Comparison of ENCODE assay signal across 23 mouse cellular contexts in the genomic region with DNA sequence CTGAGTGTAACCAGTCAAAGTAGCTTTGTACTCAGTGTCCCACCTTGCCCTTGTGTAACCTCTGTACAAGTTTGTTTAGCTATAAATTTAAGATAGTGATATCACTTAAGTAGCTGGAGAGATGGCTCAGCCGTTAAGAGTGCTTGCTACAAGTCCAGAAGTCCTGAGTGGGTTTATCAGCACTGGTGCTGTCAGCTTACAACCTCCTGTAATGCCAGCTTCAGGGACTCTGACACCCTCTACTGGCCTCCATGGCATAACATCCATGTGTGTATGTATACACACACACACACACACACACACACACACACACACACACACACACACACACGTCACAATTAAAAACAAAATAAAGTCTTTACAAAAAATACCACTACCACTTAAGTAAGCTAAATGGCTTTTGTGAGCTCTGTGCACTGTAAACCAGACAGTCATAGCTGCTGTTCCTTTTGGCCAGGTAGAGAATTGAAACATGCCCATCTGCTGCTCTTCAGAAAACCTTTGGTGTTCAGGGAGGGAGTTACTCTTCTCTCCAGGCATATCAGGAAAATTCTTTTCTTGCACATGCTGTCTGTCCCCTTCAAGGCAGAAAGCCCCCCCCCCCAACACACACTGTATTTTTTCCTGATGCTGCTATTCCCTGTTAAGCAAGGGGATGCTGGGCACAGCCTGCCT. TPM values are rescaled to one million over a fixed set of nuclear protein-coding genes. Genes with fewer than 3 reads are reported as not detected.
DNase-seq lines count a peak whose midpoint lies in the region; ATAC-seq and TF ChIP-seq lines count a peak whose summit lies in the region.
"Had no signal": no experiment of that assay in that cellular context is flagged by ENCODE, and none has a peak within 500 bp of the region (broad histone marks: within the 10 kb centered on the region; RNA-seq: fewer than 3 reads in every experiment).

No protein-coding gene starts in this region.

- no peak overlapping the region for H3K4me3 ChIP-seq in cerebellum, adult 2 months (replicated peaks; ENCODE audit: insufficient read depth, low read depth, low read length)
- H3K4me3 ChIP-seq in intestine, postnatal 0 days (ENCODE audit: low read depth, low read length), result no peak overlapping the region
- no peak overlapping the region for H3K4me3 ChIP-seq in intestine, embryonic 15.5 days (replicated peaks)
- H3K4me3 ChIP-seq in hindbrain, embryonic 15.5 days, result no peak overlapping the region
- H3K4me3 ChIP-seq in midbrain, embryonic 15.5 days, result no peak overlapping the region
- H3K4me3 ChIP-seq: embryonic facial prominence, embryonic 15.5 days; heart, embryonic 12.5 days; limb, embryonic 13.5 days; neural tube, embryonic 12.5 days had no signal

- no peaks in the 10 kb centered on the region for H3K27me3 ChIP-seq in cerebellum, adult 2 months (ENCODE audit: control insufficient read depth, insufficient read depth, low read length)
- H3K27me3 ChIP-seq in intestine, postnatal 0 days (replicated peaks; ENCODE audit: control insufficient read depth, insufficient read depth, low read length), result no peaks in the 10 kb centered on the region
- no peaks in the 10 kb centered on the region for H3K27me3 ChIP-seq in intestine, embryonic 15.5 days (replicated peaks)
- H3K27me3 ChIP-seq in hindbrain, embryonic 15.5 days, result no peaks in the 10 kb centered on the region
- H3K27me3 ChIP-seq in midbrain, embryonic 15.5 days (replicated peaks), result no peaks in the 10 kb centered on the region
- H3K27me3 ChIP-seq: embryonic facial prominence, embryonic 15.5 days; heart, embryonic 12.5 days; limb, embryonic 13.5 days; neural tube, embryonic 12.5 days had no signal

- H3K4me2 ChIP-seq in intestine, postnatal 0 days (replicated peaks; ENCODE audit: low read depth), result no peak overlapping the region
- no peak overlapping the region for H3K4me2 ChIP-seq in intestine, embryonic 15.5 days (replicated peaks)
- no peak overlapping the region for H3K4me2 ChIP-seq in hindbrain, embryonic 15.5 days
- no peak overlapping the region for H3K4me2 ChIP-seq in midbrain, embryonic 15.5 days
- H3K4me2 ChIP-seq: embryonic facial prominence, embryonic 15.5 days; heart, embryonic 12.5 days; limb, embryonic 13.5 days; neural tube, embryonic 12.5 days had no signal

- peaks cover 46% of the 10 kb centered on the region for H3K4me1 ChIP-seq in cerebellum, adult 2 months (ENCODE audit: control insufficient read depth, insufficient read depth, low read length)
- no peaks in the 10 kb centered on the region for H3K4me1 ChIP-seq in intestine, postnatal 0 days (replicated peaks; ENCODE audit: control insufficient read depth, insufficient read depth, low read length)
- no peaks in the 10 kb centered on the region for H3K4me1 ChIP-seq in intestine, embryonic 15.5 days (replicated peaks)
- peaks cover 6% of the 10 kb centered on the region; the same call in 1 of the 2 replicates for H3K4me1 ChIP-seq in hindbrain, embryonic 15.5 days (replicated peaks)
- peaks cover 8% of the 10 kb centered on the region; the same call in 1 of the 2 replicates for H3K4me1 ChIP-seq in midbrain, embryonic 15.5 days
- H3K4me1 ChIP-seq: embryonic facial prominence, embryonic 15.5 days; heart, embryonic 12.5 days; neural tube, embryonic 12.5 days had no signal

- WGBS in cerebellum, adult 2 months, result 94% methylated on average over 2 of the region's 2 CpGs
- 53% methylated on average over 2 of the region's 2 CpGs for WGBS in intestine, postnatal 0 days
- 56% methylated on average over 2 of the region's 2 CpGs for WGBS in intestine, embryonic 15.5 days
- WGBS in hindbrain, embryonic 15.5 days, result 97% methylated on average over 2 of the region's 2 CpGs
- 87% methylated on average over 2 of the region's 2 CpGs for WGBS in midbrain, embryonic 15.5 days

- H3K9me3 ChIP-seq in intestine, postnatal 0 days (ENCODE audit: control insufficient read depth), result no peaks in the 10 kb centered on the region
- no peaks in the 10 kb centered on the region for H3K9me3 ChIP-seq in intestine, embryonic 15.5 days
- H3K9me3 ChIP-seq in hindbrain, embryonic 15.5 days, result no peaks in the 10 kb centered on the region
- H3K9me3 ChIP-seq in midbrain, embryonic 15.5 days, result no peaks in the 10 kb centered on the region
- H3K9me3 ChIP-seq: embryonic facial prominence, embryonic 15.5 days; G1E; limb, embryonic 13.5 days; neural tube, embryonic 12.5 days had no signal

- no peak overlapping the region for H3K9ac ChIP-seq in intestine, postnatal 0 days (ENCODE audit: low read depth, low read length)
- H3K9ac ChIP-seq in intestine, embryonic 15.5 days, result no peak overlapping the region
- H3K9ac ChIP-seq in hindbrain, embryonic 15.5 days, result no peak overlapping the region
- H3K9ac ChIP-seq in midbrain, embryonic 15.5 days, result no peak overlapping the region
- H3K9ac ChIP-seq: embryonic facial prominence, embryonic 15.5 days; heart, embryonic 12.5 days; limb, embryonic 13.5 days; liver, embryonic 14.5 days; neural tube, embryonic 12.5 days had no signal

- H3K36me3 ChIP-seq in intestine, postnatal 0 days (ENCODE audit: control insufficient read depth, insufficient read depth), result no peaks in the 10 kb centered on the region
- no peaks in the 10 kb centered on the region for H3K36me3 ChIP-seq in intestine, embryonic 15.5 days
- no peaks in the 10 kb centered on the region for H3K36me3 ChIP-seq in hindbrain, embryonic 15.5 days
- H3K36me3 ChIP-seq in midbrain, embryonic 15.5 days (replicated peaks), result no peaks in the 10 kb centered on the region
- H3K36me3 ChIP-seq: embryonic facial prominence, embryonic 15.5 days; G1E; heart, embryonic 12.5 days; limb, embryonic 13.5 days; neural tube, embryonic 12.5 days had no signal

- peak overlapping the region; percentile 52 for H3K27ac ChIP-seq in cerebellum, adult 2 months (ENCODE audit: insufficient read depth, low read length)
- no peak overlapping the region for H3K27ac ChIP-seq in intestine, postnatal 0 days (ENCODE audit: low read depth, low read length)
- H3K27ac ChIP-seq in intestine, embryonic 15.5 days, result no peak overlapping the region
- H3K27ac ChIP-seq in hindbrain, embryonic 15.5 days (replicated peaks), result peak overlapping the region; percentile 3; the same call in 1 of the 2 replicates
- peak overlapping the region; percentile 73 for H3K27ac ChIP-seq in midbrain, embryonic 15.5 days
- H3K27ac ChIP-seq: embryonic facial prominence, embryonic 15.5 days; limb, embryonic 13.5 days; liver, embryonic 14.5 days; neural tube, embryonic 12.5 days had no signal

- no peak for TF ChIP-seq CTCF in cerebellum, adult 2 months (IDR thresholded peaks at IDR 0.05; ENCODE audit: borderline replicate concordance, insufficient read depth, low read depth, low read length)
- TF ChIP-seq CTCF in intestine, postnatal 0 days (IDR thresholded peaks at IDR 0.05; ENCODE audit: low read depth), result peak; percentile 18; the same call in 1 of the 2 replicates

- ATAC-seq in intestine, postnatal 0 days, result no peak
- ATAC-seq in intestine, embryonic 15.5 days, result no peak
- no peak for ATAC-seq in hindbrain, embryonic 15.5 days (ENCODE audit: low FRiP score, low read depth)
- peak; percentile 24; the same call in 1 of the 2 replicates for ATAC-seq in midbrain, embryonic 15.5 days (replicated peaks)
- ATAC-seq: CD4-positive, CD25-positive, alpha-beta regulatory T cell, adult 4 months; intestine, embryonic 16.5 days had no signal

- no peak for TF ChIP-seq POLR2A in cerebellum, adult 2 months (IDR thresholded peaks at IDR 0.05; ENCODE audit: borderline replicate concordance, insufficient read depth, low read length)

- peak; percentile 15 to 41 for DNase-seq in cerebellum, adult 2 months
- no peak for DNase-seq in cerebellum, adult 18-20 months
- DNase-seq in urinary bladder, postnatal 14 days (ENCODE audit: low spot score), result no peak
- DNase-seq in layer of hippocampus, adult 8-10 months (ENCODE audit: low spot score in 2 of 2), result no peak
- DNase-seq: gastrocnemius, postnatal 25 days; right cerebral cortex, postnatal 4 days; thymus, postnatal 4 days had no signal

RNA-seq across cellular contexts. Expression of gene Lipc, which starts 10.9 kb away (rescaled TPM):
- 0.08 TPM in 1 of 2 replicates, not detected in the other for polyA plus RNA-seq in cerebellum, adult 2 months (2012; rRNA removed)
- polyA plus RNA-seq in intestine, postnatal 0 days (2015; fragmentation: Nextera tagmentation; extraction: Ambion mirVana), result 0.08 TPM in 1 of 2 replicates, not detected in the other
- polyA plus RNA-seq in intestine, embryonic 15.5 days (2015; fragmentation: Nextera tagmentation; extraction: Ambion mirVana), result 1.1 and 1.7 TPM in 2 replicates
- polyA plus RNA-seq in hindbrain, embryonic 15.5 days (2015; fragmentation: Nextera tagmentation; extraction: Ambion mirVana), result 0.21 TPM in 1 of 2 replicates, not detected in the other
- 0.09 TPM in 1 of 2 replicates, not detected in the other for polyA plus RNA-seq in midbrain, embryonic 15.5 days (2015; fragmentation: Nextera tagmentation; extraction: Ambion mirVana)
- under 1 TPM in 3 of 4 experiments, not detected in 1; 0.26 to 0.36 (median 0.27) TPM for total RNA-seq in layer of hippocampus, adult 8-10 months (2022)
- total RNA-seq: adrenal gland, adult 18-20 months; gastrocnemius, postnatal 25 days; left cerebral cortex, adult 18-20 months had no signal
- polyA plus RNA-seq: CD4-positive, CD25-positive, alpha-beta regulatory T cell, adult 4 months; forebrain, embryonic 11.5 days; G1E; limb, embryonic 13.5 days; neural tube, embryonic 12.5 days; testis, adult 2 months had no signal

Comparison
In these comparisons a context has a peak if more than half of its experiments do, and no peak if none do; other contexts are left out.
1. DNase-seq: peak in cerebellum, adult 2 months (2 of 2); none in cerebellum, adult 18-20 months (0 of 2), urinary bladder, postnatal 14 days (single experiment) and layer of hippocampus, adult 8-10 months (0 of 2).
2. H3K27ac ChIP-seq: peak in cerebellum, adult 2 months (single experiment), hindbrain, embryonic 15.5 days (single experiment) and midbrain, embryonic 15.5 days (single experiment); none in intestine, postnatal 0 days (single experiment) and intestine, embryonic 15.5 days (single experiment).